Mouse (Mus musculus) lung, adult 18-20 months (tissue): ENCODE data around the gene Prr15l.

Experiments used
- DNase-seq, 2 experiments: peaks; one replicate each; pipeline ENCODE4 v3.0.0; 2022; ENCODE audit warnings: mixed read lengths in 2 of 2

Prr15l gene

DNA sequence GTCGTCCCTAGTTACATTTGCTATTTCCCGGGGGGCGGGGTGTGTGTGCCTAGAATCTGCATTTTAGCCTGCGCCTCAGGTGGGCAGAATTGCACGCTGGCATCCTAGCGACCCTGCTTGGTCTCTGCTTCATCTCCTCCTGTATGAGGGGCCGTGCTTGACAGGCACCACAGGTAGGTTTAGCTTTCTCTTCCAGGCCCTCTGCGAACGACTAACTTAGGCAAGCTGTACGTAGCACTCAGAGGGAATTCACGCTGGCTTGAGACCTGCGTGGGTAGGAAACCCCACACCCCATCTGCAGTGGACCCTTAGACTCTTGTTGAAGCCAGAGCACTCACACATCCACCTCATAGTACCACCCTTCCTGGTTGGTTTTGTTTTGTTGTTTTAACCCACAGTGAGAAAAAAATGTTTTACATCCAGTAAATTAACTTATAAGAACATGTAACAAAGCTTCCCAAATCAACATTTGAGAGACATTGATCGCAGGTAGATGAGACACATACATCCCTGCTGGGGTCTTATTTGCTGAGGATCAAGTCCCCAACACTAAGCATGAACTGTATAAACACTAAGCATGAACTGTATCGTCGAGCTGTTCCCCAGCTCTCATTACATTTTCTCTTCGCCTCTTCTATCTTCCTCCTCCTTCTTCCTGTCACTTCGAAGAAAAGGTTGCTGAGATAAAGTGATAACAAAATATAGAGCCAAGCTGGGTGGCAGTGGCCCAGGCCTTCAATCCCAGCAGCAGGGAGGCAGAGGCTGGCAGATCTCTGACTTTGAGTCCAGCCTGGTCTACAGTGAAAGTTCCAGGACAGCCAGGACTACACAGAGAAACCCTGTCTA, 50.7 kb downstream of the Prr15l start:
- no peak for DNase-seq

DNA sequence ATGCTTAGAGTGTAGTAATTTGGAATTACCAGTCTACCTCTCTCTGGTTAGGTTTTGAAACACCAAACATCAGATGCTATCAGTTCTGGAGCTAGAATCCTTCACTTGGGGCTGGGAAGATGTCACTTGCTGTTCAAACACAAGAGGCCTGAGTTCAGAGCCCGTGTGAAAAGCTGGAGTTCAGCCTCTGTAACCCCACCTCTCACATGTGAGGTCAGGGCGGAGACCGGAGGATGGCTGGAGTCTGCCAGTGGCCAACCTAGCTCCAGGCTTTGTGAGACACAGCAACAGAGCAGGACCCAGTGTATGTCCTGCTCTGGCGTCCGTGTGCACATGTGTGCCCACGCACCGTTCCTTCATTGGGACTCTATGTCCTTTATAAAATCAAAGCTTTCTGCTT, 51.4 kb downstream of the Prr15l start:
- DNase-seq = no peak

DNA sequence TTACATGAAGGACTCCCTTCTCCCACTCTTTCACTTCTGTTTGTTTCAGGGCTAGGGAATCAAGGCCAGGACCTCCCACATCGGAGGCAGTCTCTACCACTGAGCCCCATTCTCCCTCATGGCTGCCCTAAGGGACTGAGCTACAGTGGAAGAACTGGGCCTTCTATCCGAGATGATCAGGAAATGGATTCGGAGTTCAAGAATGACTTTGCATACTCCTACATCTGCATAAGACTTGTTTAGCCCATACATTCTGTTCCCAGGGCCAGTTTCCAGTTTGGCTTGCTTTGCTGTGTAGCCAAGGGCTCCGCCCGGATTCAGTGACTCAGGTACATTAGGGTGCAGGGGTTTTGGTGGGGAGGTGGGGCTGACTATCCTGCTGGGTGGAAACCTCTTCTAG, 52.1 kb downstream of the Prr15l start:
- no peak for DNase-seq

DNA sequence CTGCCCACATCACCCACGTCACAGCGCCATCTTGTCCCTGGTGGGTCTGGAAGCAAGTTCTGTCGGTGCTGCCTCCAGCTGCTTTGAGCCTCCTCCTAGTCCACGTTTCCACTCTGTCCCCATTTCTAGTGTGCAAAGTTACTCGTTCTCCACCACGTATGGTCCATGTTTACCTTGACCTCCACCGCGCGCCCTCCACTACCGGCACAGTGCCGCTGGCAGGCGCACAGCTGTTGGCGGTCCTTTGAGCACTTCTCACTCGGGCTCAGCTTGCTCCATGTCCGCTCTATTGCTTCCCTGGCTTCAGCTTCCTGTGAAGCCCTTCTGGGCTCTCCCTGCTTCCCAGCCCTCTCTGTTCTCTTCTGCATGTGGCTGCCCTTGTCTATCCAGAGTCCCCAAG, 53.6 kb downstream of the Prr15l start:
- no peak for DNase-seq

DNA sequence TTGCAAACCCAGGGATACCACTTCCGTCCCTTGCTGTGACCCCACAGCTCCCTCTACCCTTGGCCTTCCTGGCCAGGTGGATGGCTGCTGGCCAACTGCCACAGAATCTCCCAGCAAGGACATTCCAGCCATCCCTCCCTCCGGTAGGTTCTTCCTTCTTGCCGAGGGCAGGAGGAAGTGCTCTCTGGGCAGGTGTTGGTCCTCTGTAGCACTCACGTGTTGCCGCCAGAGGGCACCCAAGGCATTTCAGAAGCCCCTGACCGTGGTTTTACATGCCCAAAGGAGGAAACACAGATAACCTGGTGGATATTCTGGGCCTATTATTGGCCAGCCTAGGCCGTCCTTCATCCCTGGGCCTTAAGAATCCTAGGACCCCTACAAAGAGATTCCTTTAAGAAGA, 54.5 kb downstream of the Prr15l start:
- DNase-seq = peak; percentile 81 to 82

DNA sequence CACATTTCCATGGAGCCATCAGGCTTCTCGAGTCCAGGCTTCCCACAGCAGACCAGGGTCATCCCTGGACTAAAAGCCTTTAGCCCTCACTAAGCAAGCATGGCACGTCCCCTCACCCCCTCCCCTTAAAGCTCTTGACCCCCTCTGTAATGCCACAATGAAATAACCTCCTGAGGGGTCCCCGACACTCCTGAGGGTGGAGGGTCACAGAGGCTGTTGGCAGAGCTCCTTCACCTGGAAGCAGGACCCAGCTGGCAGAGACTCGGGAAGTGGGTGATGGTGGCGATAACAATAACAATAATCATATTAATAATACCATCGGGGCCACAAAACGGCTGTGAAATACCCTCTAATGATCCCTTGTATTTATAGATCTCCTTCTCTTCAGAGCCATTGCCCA, 55.0 kb downstream of the Prr15l start, which contains the start of gene Sp2:
Gene Sp2, minus strand, starts transcription at position 101 of the 400 bp plus-strand sequence.
- no peak for DNase-seq

DNA sequence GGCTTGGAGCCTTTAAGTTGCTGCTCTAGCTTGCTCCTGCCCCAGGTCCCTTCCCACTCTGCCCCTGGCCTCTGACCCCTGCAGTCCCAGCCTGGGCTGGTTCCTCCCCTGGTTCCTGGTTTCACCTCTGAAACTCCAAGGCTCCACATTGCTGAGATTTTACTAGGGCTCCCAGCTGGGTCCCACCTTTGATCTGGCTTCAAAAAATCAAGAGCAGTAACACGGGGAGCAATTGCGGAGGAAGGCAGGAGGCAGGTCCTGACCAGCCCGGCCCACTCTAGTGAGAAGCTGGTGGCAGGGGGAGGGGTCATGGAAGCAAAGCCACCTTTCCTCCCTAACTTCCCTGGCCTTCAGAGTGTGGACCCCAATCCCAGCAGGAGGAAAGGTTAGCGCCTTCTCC, 57.0 kb downstream of the Prr15l start:
- no peak for DNase-seq

DNA sequence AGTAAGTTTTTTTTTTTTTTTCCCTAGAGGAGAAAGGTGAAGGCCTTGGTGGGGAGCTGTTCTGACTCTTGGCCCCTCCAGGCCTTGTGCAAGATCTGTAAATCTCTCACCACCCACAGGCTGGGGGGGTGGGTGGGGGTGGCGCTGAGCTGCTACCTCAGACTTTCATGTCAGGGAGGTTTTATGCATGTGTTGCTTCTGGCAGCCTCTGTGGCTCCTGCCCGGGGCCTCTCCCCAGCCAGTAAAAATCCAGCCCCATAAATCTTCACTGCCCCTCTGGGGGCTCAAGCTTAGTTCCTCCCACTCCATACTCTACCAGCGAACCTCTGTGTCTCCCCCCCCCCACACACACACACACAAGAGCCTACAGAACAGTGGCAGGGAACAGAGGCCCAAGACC, 58.6 kb downstream of the Prr15l start:
- DNase-seq = no peak
